In the genomic region with DNA sequence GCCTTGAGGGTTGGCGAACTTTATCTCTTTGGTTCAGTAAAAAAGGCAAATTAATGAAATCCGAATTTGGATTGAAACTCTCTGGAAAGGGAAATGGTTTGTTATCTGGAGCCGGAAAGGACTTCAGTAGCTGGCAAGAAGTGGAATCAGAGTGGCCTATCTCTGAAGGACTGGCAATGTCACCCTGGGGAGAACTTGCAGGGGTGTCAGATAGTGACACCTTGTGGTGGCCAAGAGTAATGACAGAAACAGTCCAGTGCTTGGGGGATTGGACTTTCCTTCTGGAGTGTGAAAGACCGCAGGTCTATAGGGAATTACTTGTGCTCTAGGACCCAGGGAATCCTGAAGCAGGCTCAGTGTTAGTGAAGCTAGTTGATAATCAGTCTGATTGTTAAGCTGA, we compare ENCODE assay signal across 8 mouse cellular contexts. TPM values are rescaled to one million over a fixed set of nuclear protein-coding genes. Genes with fewer than 3 reads are reported as not detected.
DNase-seq lines count a peak whose midpoint lies in the region; ATAC-seq lines count a peak whose summit lies in the region.

No protein-coding gene starts in this region.

- no peaks in the 10 kb centered on the region for H3K36me3 ChIP-seq in forebrain, embryonic 14.5 days (ENCODE audit: control insufficient read depth, insufficient read depth, low read length)
- no peaks in the 10 kb centered on the region for H3K36me3 ChIP-seq in intestine, embryonic 16.5 days (ENCODE audit: control insufficient read depth, insufficient read depth, low read length)
- H3K36me3 ChIP-seq in stomach, embryonic 14.5 days (ENCODE audit: control insufficient read depth, insufficient read depth, low read length), result no peaks in the 10 kb centered on the region

- no peaks in the 10 kb centered on the region for H3K4me1 ChIP-seq in forebrain, embryonic 14.5 days (ENCODE audit: control insufficient read depth, insufficient read depth, low read length)
- peaks cover 6% of the 10 kb centered on the region; the same call in 1 of the 2 replicates for H3K4me1 ChIP-seq in intestine, embryonic 16.5 days (ENCODE audit: control insufficient read depth, insufficient read depth, low read length)
- no peaks in the 10 kb centered on the region for H3K4me1 ChIP-seq in stomach, embryonic 14.5 days (ENCODE audit: control insufficient read depth, insufficient read depth, low read length)

- peak; percentile 56; the same call in 1 of the 2 replicates for ATAC-seq in cerebellum, adult (ENCODE audit: insufficient number of reproducible peaks, low FRiP score, low TSS enrichment)
- peak; percentile 60; the same call in 1 of the 2 replicates for ATAC-seq in forebrain, embryonic 14.5 days
- peak; percentile 79; the same call in 1 of the 2 replicates for ATAC-seq in intestine, embryonic 16.5 days
- 0 out of 2 replicates have a peak, but pooled peaks have one; percentile 14 for ATAC-seq in stomach, embryonic 14.5 days (ENCODE audit: insufficient number of reproducible peaks, insufficient read depth, low FRiP score, low read depth)

- no peak for DNase-seq in cerebellum, postnatal 4 days (ENCODE audit: low spot score in 2 of 2)
- DNase-seq in A20 (ENCODE audit: low read depth, low spot score), result peak; percentile 67
- DNase-seq in c-Kit-negative CD71-positive TER-119-positive erythroid progenitor cells, embryonic 14.5 days (ENCODE audit: low read depth, low spot score), result peak; percentile 39
- peak; percentile 83 for DNase-seq in forebrain, embryonic 14.5 days (ENCODE audit: low spot score)
- peak; percentile 70 for DNase-seq in lung, postnatal 10 days

- H3K27me3 ChIP-seq in forebrain, embryonic 14.5 days (replicated peaks; ENCODE audit: control insufficient read depth, insufficient read depth, low read length), result no peaks in the 10 kb centered on the region
- no peaks in the 10 kb centered on the region for H3K27me3 ChIP-seq in intestine, embryonic 16.5 days (replicated peaks; ENCODE audit: control insufficient read depth, insufficient read depth, low read length)
- no peaks in the 10 kb centered on the region for H3K27me3 ChIP-seq in stomach, embryonic 14.5 days (ENCODE audit: control insufficient read depth, insufficient read depth, low read length)

- WGBS in forebrain, embryonic 14.5 days, result 30% methylated on average over 4 of the region's 4 CpGs
- 23% methylated on average over 4 of the region's 4 CpGs for WGBS in intestine, embryonic 16.5 days
- WGBS in stomach, embryonic 14.5 days, result 27% methylated on average over 4 of the region's 4 CpGs

- H3K4me2 ChIP-seq in forebrain, embryonic 14.5 days (ENCODE audit: low read length), result no peak overlapping the region
- no peak overlapping the region for H3K4me2 ChIP-seq in intestine, embryonic 16.5 days (ENCODE audit: low read depth, low read length)
- no peak overlapping the region for H3K4me2 ChIP-seq in stomach, embryonic 14.5 days (replicated peaks; ENCODE audit: low read depth, low read length)

- H3K9ac ChIP-seq in forebrain, embryonic 14.5 days (ENCODE audit: low read length), result no peak overlapping the region
- H3K9ac ChIP-seq in intestine, embryonic 16.5 days (ENCODE audit: low read depth, low read length), result no peak overlapping the region
- no peak overlapping the region for H3K9ac ChIP-seq in stomach, embryonic 14.5 days (replicated peaks; ENCODE audit: low read depth, low read length)

- H3K4me3 ChIP-seq in forebrain, embryonic 14.5 days (ENCODE audit: low read depth, low read length), result no peak overlapping the region
- H3K4me3 ChIP-seq in intestine, embryonic 16.5 days (ENCODE audit: low read length), result no peak overlapping the region
- H3K4me3 ChIP-seq in stomach, embryonic 14.5 days (ENCODE audit: low read depth, low read length), result no peak overlapping the region

- no peak overlapping the region for H3K27ac ChIP-seq in forebrain, embryonic 14.5 days (ENCODE audit: low read depth, low read length)
- H3K27ac ChIP-seq in intestine, embryonic 16.5 days (ENCODE audit: low read length), result no peak overlapping the region
- no peak overlapping the region for H3K27ac ChIP-seq in stomach, embryonic 14.5 days (ENCODE audit: low read length)

- no peaks in the 10 kb centered on the region for H3K9me3 ChIP-seq in forebrain, embryonic 14.5 days (replicated peaks; ENCODE audit: control insufficient read depth, low read length)
- no peaks in the 10 kb centered on the region; the same call in 1 of the 2 replicates for H3K9me3 ChIP-seq in intestine, embryonic 16.5 days (ENCODE audit: control insufficient read depth, low read length)
- no peaks in the 10 kb centered on the region for H3K9me3 ChIP-seq in stomach, embryonic 14.5 days (ENCODE audit: control insufficient read depth, low read depth, low read length)

RNA-seq across cellular contexts. Expression of a gene that starts 11.0 kb away (rescaled TPM):
- 5.6 and 5.7 TPM in 2 replicates for polyA plus RNA-seq in forebrain, embryonic 14.5 days (2014; fragmentation: Nextera tagmentation; extraction: Ambion mirVana)
- polyA plus RNA-seq in intestine, embryonic 16.5 days (2015; fragmentation: Nextera tagmentation; extraction: Ambion mirVana), result 1.4 TPM in 2 replicates
- polyA plus RNA-seq in stomach, embryonic 14.5 days (2014; fragmentation: Nextera tagmentation; extraction: Ambion mirVana), result 2.4 and 2.5 TPM in 2 replicates

RNA-seq across cellular contexts. Expression of a gene that starts 23.9 kb away (rescaled TPM):
- 16.5 and 21.5 TPM in 2 replicates for polyA plus RNA-seq in forebrain, embryonic 14.5 days (2014; fragmentation: Nextera tagmentation; extraction: Ambion mirVana)
- 64.3 and 66.2 TPM in 2 replicates for polyA plus RNA-seq in intestine, embryonic 16.5 days (2015; fragmentation: Nextera tagmentation; extraction: Ambion mirVana)
- 94.3 and 99.9 TPM in 2 replicates for polyA plus RNA-seq in stomach, embryonic 14.5 days (2014; fragmentation: Nextera tagmentation; extraction: Ambion mirVana)

RNA-seq across cellular contexts. Expression of a gene that starts 51.4 kb away (rescaled TPM):
- polyA plus RNA-seq in forebrain, embryonic 14.5 days (2014; fragmentation: Nextera tagmentation; extraction: Ambion mirVana), result 36.3 and 38.1 TPM in 2 replicates
- polyA plus RNA-seq in intestine, embryonic 16.5 days (2015; fragmentation: Nextera tagmentation; extraction: Ambion mirVana), result 27.8 and 33.4 TPM in 2 replicates
- polyA plus RNA-seq in stomach, embryonic 14.5 days (2014; fragmentation: Nextera tagmentation; extraction: Ambion mirVana), result 28.8 and 31.2 TPM in 2 replicates

RNA-seq across cellular contexts. Expression of a gene that starts 55.2 kb away (rescaled TPM):
- 3.8 and 7.9 TPM in 2 replicates for polyA plus RNA-seq in forebrain, embryonic 14.5 days (2014; fragmentation: Nextera tagmentation; extraction: Ambion mirVana)
- 3.9 and 4.1 TPM in 2 replicates for polyA plus RNA-seq in intestine, embryonic 16.5 days (2015; fragmentation: Nextera tagmentation; extraction: Ambion mirVana)
- polyA plus RNA-seq in stomach, embryonic 14.5 days (2014; fragmentation: Nextera tagmentation; extraction: Ambion mirVana), result 4.9 and 5.4 TPM in 2 replicates

Comparison
In these comparisons a context has a peak if more than half of its experiments do, and no peak if none do; other contexts are left out.
1. ATAC-seq: peak in every context shown above with its lines; median percentile 79 in intestine, embryonic 16.5 days; 60 in forebrain, embryonic 14.5 days; 56 in cerebellum, adult; 14 in stomach, embryonic 14.5 days.
2. DNase-seq: peak in A20 (single experiment), c-Kit-negative CD71-positive TER-119-positive erythroid progenitor cells, embryonic 14.5 days (single experiment), forebrain, embryonic 14.5 days (single experiment) and lung, postnatal 10 days (single experiment); none in cerebellum, postnatal 4 days (0 of 2).